Mouse (Mus musculus): ENCODE results near the gene Mok.

Gene Mok

DNA sequence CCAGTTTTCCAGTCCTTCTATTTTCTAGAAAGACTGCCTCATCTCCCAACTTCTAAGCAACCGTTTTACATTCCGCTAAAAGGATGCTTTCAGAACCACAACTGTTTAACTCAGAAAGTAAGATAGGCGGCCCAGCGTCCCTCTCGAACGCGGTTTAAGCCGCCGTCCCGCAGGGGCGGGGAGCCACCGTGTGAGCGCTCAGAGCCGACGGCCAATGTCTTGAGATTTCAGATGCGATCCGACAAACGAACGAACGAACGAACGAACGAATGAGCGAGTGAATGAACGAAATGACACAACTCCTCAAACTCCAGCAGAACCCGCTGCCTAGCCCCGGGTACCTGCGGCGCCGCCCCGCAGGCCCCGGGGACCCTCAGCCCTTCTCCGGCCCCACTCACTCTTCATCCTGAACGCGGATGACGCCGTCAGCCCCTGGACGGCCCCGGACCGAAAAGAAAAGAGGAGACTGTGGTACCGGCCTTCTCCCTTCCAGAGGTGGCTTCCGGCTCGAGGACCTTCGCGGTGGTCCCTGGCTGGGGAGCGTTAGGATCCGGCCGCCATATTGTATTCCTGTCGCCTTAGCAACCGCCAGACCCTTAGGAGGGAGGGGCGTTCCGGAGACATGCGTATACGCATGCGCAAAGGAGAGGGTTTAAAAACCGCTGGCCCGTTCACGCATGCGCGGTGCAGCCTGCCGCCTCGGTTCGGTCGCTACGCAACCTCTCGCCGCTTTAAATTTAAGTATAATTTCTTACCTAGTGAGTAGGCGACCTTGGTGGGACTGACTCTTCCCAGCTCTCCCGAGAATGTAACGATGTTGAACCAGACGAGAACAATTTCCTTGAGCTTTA is at the start of gene Mok:
Gene Mok (minus strand): TSS at position 592 of the 851 bp plus-strand sequence.
- DNase-seq (ENCODE audit: low read depth, low spot score), result peak; percentile 96
- no peaks in the 10 kb centered on the region for H3K27me3 ChIP-seq (ENCODE audit: control insufficient read depth, insufficient read depth, low read length, poor library complexity, severe bottlenecking)
- no peaks in the 10 kb centered on the region for H3K36me3 ChIP-seq (ENCODE audit: control insufficient read depth, insufficient read depth, low read length, poor library complexity, severe bottlenecking)

DNA sequence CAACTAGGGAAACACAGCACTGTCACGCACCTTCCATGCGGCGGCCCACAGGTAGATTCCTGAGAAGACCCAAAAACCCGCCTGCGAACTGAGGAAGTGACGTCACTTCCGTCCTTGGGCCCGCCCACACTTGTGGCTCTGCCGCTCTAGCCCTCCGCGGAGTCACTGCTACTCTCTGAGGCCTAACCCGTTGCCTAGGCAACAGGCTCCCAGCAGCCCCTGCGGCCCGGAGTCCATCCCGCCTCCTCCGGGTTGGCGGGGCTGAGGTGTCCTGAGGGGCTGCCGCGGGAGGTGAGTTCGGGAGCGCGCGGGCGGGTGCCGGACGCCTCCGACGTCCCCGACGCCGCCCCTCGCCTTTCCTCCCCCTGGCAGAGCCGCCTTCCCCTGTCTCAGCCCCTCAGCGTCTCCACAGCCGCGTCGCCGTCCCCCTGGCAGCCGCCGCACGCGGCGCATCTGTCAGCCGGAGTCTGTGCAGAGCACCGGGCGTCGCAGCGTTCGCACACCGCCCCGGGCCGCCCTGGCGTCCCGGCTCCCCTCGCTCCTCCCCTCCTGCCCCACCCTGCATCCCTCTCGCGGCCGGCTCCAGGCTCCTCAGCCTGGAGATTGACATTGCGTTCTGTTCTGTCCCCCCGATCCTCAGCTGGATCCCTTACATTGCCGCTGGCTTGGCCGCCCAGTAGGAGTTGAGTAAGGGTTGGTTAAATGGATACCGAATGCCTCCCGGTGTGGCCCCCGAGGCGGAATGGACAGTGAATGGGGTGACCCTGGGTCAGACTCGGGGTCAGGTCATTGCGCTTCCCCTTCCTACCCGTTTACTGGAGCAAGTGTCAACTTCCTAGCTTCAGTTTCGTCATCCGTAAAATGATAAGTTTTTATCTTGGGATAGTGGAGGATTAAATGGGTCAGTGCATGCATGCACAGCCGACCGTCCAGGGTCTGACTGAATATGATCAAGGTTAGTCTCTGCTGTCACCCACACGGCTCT is 48.6 kb upstream of the Mok start, which contains the start of the genes Cinp and Tecpr2:
Gene Cinp (minus strand): TSS at position 110 of the 985 bp plus-strand sequence.
Gene Tecpr2 (plus strand): TSS at position 229 of the 985 bp plus-strand sequence.
- no peaks in the 10 kb centered on the region for H3K36me3 ChIP-seq (ENCODE audit: control insufficient read depth, insufficient read depth, low read length, poor library complexity, severe bottlenecking)
- DNase-seq (ENCODE audit: low read depth, low spot score), result peak; percentile 99
- H3K27me3 ChIP-seq (ENCODE audit: control insufficient read depth, insufficient read depth, low read length, poor library complexity, severe bottlenecking), result no peaks in the 10 kb centered on the region

- H3K27me3 ChIP-seq (ENCODE audit: control insufficient read depth, insufficient read depth, low read length, poor library complexity, severe bottlenecking), result no peaks in the 10 kb centered on the region
- no peaks in the 10 kb centered on the region for H3K36me3 ChIP-seq (ENCODE audit: control insufficient read depth, insufficient read depth, low read length, poor library complexity, severe bottlenecking)
- no peak for DNase-seq (ENCODE audit: low read depth, low spot score)
Measured at GRCm38 (mm10) chr12:110888606-110889005, 47.9 kb upstream of the Mok start.

- Histone ChIP-seq H3K36me3 (ENCODE audit: control insufficient read depth, insufficient read depth, low read length, poor library complexity, severe bottlenecking) (no peaks in the 10 kb centered on the region), H3K27me3 (ENCODE audit: control insufficient read depth, insufficient read depth, low read length, poor library complexity, severe bottlenecking) (no peaks in the 10 kb centered on the region)
- peak; percentile 24 for DNase-seq (ENCODE audit: low read depth, low spot score)
Measured at GRCm38 (mm10) chr12:110888106-110888505, 47.4 kb upstream of the Mok start.

DNA sequence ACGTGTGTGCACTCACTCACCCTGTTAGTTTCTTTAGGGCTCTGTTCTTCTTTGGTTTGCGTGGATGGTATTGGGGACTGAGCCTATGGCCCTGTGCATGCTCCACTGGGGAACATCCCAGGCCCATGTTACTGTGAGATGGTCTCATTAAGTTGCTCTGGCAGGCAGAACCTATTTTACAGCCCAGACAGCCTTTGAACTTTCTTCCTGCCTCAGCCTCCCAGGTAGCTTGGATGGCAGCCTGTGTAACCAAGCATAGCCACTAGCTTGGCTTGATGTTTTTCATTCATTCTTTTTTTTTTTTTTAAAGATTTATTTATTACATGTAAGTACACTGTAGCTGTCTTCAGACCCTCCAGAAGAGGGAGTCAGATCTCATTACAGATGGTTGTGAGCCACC is 44.5 kb upstream of the Mok start:
- no peak for DNase-seq (ENCODE audit: low read depth, low spot score)
- Histone ChIP-seq H3K36me3 (ENCODE audit: control insufficient read depth, insufficient read depth, low read length, poor library complexity, severe bottlenecking) (no peaks in the 10 kb centered on the region), H3K27me3 (ENCODE audit: control insufficient read depth, insufficient read depth, low read length, poor library complexity, severe bottlenecking) (no peaks in the 10 kb centered on the region)

GRCm38 (mm10) chr12:110882291-110882690 is 41.6 kb upstream of the Mok start:
- no peak for DNase-seq (ENCODE audit: low read depth, low spot score)
- Histone ChIP-seq H3K27me3 (ENCODE audit: control insufficient read depth, insufficient read depth, low read length, poor library complexity, severe bottlenecking) (no peaks in the 10 kb centered on the region), H3K36me3 (ENCODE audit: control insufficient read depth, insufficient read depth, low read length, poor library complexity, severe bottlenecking) (no peaks in the 10 kb centered on the region)

DNA sequence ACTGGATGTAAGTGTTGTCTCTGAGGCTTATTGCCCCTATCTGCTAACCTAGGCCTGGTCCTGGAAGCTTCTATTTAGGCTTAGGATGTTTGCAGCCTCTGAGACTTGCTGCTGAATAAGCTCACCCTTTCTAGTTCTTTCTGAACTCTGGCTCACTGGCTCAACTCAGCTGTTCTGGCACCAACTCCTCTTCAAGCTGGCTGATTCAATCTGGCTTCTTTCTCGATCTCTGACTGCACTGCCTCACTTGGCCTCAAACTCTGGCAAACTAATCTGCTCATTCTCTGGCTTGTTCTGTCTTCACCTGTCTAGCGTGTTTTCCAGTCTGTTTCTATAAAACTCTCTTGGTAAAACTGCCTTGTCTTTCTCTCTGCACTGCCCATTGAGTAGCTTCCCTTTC is 34.6 kb upstream of the Mok start:
- H3K27me3 ChIP-seq (ENCODE audit: control insufficient read depth, insufficient read depth, low read length, poor library complexity, severe bottlenecking), result no peaks in the 10 kb centered on the region

DNA sequence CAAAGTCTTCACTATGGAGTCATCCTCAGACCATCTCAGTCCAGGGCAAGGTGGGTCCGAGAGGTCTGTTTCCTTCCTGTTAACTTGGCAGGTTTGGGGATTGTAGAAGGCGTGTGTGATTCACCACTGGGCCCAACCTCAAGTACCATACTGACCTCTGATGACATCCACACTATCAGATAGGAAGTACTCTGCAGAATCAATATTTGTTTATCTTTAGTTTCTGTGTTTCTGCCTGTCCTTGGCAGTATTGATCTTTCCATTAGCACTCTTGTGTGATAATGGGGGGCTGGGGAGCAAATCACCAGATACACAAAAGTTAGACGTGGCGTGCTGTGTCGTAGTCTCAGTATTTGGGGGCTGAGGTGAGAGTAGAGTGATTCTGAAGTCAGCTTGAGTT is 30.5 kb upstream of the Mok start:
- no peaks in the 10 kb centered on the region for H3K27me3 ChIP-seq (ENCODE audit: control insufficient read depth, insufficient read depth, low read length, poor library complexity, severe bottlenecking)
- no peak for DNase-seq (ENCODE audit: low read depth, low spot score)
- H3K36me3 ChIP-seq (ENCODE audit: control insufficient read depth, insufficient read depth, low read length, poor library complexity, severe bottlenecking), result peaks cover 8% of the 10 kb centered on the region

More for the DNA sequence above, 34.6 kb upstream of the Mok start:
- no peak for DNase-seq (ENCODE audit: low read depth, low spot score)
- peaks cover 8% of the 10 kb centered on the region for H3K36me3 ChIP-seq (ENCODE audit: control insufficient read depth, insufficient read depth, low read length, poor library complexity, severe bottlenecking)

GRCm38 (mm10) chr12:110870107-110870506 is 29.4 kb upstream of the Mok start:
- DNase-seq (ENCODE audit: low read depth, low spot score), result no peak
- Histone ChIP-seq H3K27me3 (ENCODE audit: control insufficient read depth, insufficient read depth, low read length, poor library complexity, severe bottlenecking) (no peaks in the 10 kb centered on the region), H3K36me3 (ENCODE audit: control insufficient read depth, insufficient read depth, low read length, poor library complexity, severe bottlenecking) (peaks cover 8% of the 10 kb centered on the region)

DNA sequence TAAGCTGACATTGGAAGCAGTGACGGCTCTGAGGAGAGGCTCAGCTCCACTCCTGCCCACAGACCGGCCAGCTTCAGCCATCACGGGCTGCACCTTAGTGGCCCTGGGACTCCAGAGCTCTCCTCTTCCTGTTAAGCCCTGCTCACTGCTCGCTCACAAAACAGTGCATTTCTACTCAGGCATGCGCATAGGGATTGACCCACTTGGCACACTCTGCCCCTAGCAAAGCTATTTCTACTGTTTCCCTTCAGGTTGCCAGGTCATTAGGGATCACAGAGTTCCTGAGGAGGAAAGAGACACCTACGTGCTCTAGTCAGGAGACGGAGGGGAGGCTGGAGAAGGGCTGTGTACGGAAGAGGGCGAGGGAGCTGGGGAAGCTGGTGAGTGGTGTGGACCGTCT is 25.2 kb upstream of the Mok start:
- no peaks in the 10 kb centered on the region for H3K27me3 ChIP-seq (ENCODE audit: control insufficient read depth, insufficient read depth, low read length, poor library complexity, severe bottlenecking)
- peaks cover 4% of the 10 kb centered on the region; the same call in 1 of the 2 replicates for H3K36me3 ChIP-seq (ENCODE audit: control insufficient read depth, insufficient read depth, low read length, poor library complexity, severe bottlenecking)
- DNase-seq (ENCODE audit: low read depth, low spot score), result no peak

DNA sequence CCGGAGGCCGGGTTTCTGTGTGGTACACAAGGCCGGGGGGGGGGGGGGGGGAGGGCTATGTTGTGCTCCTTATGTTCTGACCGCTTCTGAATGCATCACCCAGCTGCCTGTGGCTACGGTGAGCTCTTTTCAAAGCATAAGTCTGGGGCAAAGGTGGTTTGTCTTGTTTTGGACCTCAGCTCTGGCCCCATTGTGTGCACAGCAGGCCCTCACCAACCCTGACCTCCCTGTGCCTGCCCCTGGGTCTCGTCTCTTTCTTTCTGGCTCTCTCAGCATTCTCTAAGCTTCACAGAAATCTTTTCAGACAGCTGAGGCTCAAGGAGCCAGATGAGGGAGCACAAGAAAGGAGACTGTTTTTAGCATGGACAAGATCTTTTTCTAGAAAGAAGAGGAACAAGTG is 24.8 kb upstream of the Mok start:
- DNase-seq (ENCODE audit: low read depth, low spot score), result no peak
- Histone ChIP-seq H3K36me3 (ENCODE audit: control insufficient read depth, insufficient read depth, low read length, poor library complexity, severe bottlenecking) (peaks cover 4% of the 10 kb centered on the region; the same call in 1 of the 2 replicates), H3K27me3 (ENCODE audit: control insufficient read depth, insufficient read depth, low read length, poor library complexity, severe bottlenecking) (no peaks in the 10 kb centered on the region)

- Histone ChIP-seq H3K36me3 (ENCODE audit: control insufficient read depth, insufficient read depth, low read length, poor library complexity, severe bottlenecking) (peaks cover 4% of the 10 kb centered on the region; the same call in 1 of the 2 replicates), H3K27me3 (ENCODE audit: control insufficient read depth, insufficient read depth, low read length, poor library complexity, severe bottlenecking) (no peaks in the 10 kb centered on the region)
- DNase-seq (ENCODE audit: low read depth, low spot score), result no peak
Measured at GRCm38 (mm10) chr12:110864008-110864407, 23.3 kb upstream of the Mok start.

DNA sequence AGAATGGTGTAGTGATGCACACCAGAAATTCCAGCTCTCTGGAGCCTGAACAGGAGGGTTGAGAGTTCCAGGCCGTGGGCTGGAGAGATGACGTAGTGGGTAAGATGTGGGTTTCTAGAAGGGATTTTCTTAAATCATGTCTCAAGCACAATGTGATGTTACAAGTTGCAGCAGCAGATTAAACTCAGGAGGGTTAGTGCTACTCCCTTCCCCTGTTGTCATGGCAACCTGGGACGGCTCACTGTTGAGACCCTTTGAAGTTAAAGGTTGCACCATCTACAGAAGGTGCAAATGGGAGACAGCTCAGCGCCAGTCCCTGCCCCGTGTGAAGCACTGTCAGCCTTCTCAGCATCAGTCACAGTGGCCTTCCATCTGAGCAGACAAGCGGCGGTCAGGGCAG is 20.5 kb upstream of the Mok start:
- no peak for DNase-seq (ENCODE audit: low read depth, low spot score)
- Histone ChIP-seq H3K27me3 (ENCODE audit: control insufficient read depth, insufficient read depth, low read length, poor library complexity, severe bottlenecking) (no peaks in the 10 kb centered on the region), H3K36me3 (ENCODE audit: control insufficient read depth, insufficient read depth, low read length, poor library complexity, severe bottlenecking) (peaks cover 2% of the 10 kb centered on the region; the same call in 1 of the 2 replicates)

GRCm38 (mm10) chr12:110860293-110860692 is 19.6 kb upstream of the Mok start:
- no peaks in the 10 kb centered on the region; the same call in 1 of the 2 replicates for H3K36me3 ChIP-seq (ENCODE audit: control insufficient read depth, insufficient read depth, low read length, poor library complexity, severe bottlenecking)
- no peaks in the 10 kb centered on the region for H3K27me3 ChIP-seq (ENCODE audit: control insufficient read depth, insufficient read depth, low read length, poor library complexity, severe bottlenecking)
- no peak for DNase-seq (ENCODE audit: low read depth, low spot score)
